Mouse (Mus musculus) left cerebral cortex, adult 11 months (tissue): ENCODE measurements around the gene Card10.
A peak's percentile ranks its signal among the peaks of the same experiment; 100 is the strongest.

Experiments used
- DNase-seq: peaks from one replicate; pipeline ENCODE4 v3.0.0; 2022; ENCODE audit warnings: low spot score

The Card10 gene

DNA sequence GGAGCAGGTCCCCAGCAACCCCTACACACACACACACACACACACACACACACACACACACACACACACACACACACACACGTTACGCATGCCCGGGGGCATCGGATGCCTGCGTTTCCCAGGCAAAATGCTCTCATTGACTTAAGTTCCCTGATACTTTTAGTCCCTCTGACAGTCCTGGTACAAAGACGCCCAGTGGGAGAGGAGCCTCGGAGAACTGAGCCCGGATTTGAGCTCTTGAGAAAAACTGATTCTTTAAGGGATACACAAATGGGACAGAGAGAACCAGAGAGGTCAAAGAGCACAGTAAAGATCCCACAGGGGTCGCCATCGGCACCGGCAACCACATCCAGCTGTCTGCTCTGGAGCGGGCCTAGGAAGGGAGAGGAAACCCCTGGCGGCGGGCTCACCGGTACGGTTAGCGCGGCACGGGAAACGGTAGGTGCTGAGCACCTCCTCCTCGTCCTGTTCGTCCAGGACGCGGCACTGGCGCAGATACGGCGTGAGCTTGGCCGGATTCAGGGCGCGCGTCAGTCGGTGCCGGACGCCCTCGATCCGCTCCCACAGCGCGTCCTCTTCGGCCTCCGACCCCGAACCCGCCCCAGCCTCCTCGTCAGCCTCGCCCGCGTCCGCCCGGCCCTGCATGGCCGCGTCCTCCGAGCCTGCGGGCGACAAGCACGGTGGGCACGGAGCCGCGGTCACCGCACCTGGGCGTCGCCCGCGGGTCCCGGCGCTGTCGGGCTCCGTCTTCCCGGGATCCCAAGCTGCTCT is 686 bp downstream of the Card10 start:
- no peak for DNase-seq

DNA sequence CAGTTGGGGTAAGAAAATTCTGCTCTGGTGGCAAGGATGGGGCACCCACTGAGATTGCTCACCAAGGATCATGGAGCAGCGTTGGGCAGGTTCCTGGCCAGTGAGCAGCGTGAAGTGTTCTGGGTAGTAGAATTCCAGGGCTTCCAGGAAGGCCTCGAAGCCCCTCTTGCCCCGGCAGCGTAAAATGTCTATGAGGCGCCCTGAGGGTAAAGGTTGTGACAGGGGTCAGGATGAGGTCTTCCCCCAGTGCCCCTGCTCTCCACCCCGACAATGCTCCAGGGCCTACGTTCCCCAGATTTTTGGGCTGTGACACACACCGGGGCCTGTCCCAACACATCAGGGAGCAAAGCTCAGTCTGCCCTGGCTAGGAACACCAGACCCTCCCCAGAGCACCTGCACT is 1.3 kb downstream of the Card10 start:
- DNase-seq, result no peak

DNA sequence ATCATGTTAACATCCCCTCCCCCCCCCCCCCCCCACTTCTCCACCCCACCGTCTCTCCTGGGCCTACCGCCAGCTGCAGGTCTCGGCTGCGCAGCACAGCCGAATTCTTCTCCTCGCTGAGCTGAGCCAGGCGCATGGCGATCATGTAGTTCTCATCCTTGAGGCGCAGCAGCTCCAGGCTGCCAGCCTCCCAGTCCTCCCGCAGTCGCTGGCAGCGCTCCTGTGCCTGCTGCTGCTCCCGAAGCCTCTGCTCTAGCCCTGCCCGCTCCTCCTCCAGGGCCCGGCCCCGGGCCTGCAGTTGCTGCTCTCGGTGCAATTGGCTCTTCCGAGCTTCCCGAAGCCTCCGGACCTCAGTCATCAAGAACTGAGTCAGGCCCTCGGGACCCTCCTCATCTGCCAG is 3.8 kb downstream of the Card10 start:
- DNase-seq, result no peak

DNA sequence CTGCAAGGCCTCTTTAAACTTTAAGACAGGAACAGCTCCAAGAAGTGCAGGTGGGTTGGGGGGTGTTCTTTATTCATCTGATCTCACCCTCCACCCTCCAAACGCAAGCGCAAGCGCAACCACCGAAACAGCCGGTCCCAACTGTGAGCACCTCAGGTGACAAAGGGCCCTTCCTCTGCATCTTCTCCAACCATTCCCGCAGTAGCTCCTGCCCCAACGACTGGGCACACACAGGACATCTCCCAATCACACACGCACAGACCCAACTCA is 5.8 kb downstream of the Card10 start:
- DNase-seq, result no peak

DNA sequence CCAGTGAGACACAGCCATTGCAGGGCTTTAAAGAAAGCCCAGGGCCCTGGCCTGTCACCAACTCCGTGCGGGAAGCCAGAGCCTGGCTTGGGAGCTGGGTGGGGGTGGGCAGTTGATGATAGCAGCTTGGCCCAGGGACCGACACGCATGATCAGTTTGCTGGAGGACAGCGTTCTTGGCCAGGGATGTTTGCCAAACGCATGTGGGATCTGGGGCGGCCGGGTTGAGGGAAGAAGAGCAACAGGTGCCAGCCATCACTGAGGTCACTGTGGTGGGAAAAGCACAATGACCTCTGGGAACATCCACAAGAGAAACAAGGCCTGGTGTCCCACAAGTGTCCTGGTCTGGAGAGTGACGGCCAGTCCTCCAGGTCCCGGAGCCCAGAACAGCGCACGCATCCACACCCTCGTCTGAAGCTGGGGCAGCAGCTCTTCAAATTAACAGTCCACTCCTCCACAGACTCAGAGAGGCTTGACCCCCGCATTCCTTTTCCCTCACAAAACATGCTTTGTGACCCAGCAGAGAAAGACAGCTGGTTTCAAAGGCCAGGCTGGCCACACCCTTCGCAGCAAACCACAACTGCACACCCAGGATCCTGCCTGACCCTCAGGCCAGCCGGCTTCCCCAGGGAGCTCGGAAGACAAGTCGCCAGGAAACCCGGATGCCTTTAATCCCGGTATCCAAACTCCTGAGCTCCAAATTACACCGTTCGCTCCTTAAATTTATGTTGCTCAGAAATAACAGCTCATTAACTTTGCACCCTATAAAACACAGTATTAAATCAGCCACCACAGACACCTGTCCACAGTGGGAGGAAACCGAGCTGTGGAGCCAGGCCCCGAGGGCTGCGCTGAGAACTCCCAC is 6.4 kb downstream of the Card10 start:
- DNase-seq, result no peak

DNA sequence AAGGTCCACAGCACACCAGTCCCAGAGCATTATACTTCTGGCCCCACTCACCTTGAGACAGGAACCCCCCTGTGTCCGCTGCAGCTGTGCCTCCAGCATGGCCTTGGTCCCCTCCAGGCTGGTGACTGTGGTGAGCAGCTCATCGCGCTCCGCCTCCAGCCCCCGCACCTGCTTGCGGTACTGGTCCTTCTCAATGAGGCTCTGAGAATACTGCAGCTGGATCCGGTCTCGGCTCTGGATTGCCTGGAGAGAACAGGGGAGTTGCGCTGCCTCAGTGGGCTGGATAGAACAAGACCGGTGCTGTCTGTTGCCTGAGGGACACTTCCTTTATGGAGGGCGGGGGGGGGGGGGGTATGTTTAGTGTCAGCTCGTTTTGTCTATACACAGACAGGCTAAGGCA is 11.9 kb downstream of the Card10 start:
- no peak for DNase-seq

DNA sequence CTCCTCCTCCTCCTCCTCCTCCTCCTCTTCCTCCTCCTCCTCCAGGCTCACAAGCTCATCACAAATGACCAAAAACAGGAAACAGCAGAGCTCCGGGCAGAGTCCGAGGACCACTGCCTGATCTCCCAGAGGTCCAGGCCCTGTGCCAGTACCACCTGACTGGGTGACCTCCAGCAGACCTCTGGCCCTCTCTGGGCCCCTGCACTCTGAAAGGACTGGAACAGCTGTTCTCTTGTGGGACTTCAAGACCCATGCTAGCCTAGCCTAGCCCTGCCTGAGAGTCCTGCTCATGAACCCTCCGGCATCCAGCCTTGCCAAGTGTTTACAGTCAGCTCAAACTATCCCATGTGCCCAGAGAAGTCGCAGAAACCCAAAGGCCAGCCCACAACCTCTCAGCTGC is 12.4 kb downstream of the Card10 start:
- no peak for DNase-seq

DNA sequence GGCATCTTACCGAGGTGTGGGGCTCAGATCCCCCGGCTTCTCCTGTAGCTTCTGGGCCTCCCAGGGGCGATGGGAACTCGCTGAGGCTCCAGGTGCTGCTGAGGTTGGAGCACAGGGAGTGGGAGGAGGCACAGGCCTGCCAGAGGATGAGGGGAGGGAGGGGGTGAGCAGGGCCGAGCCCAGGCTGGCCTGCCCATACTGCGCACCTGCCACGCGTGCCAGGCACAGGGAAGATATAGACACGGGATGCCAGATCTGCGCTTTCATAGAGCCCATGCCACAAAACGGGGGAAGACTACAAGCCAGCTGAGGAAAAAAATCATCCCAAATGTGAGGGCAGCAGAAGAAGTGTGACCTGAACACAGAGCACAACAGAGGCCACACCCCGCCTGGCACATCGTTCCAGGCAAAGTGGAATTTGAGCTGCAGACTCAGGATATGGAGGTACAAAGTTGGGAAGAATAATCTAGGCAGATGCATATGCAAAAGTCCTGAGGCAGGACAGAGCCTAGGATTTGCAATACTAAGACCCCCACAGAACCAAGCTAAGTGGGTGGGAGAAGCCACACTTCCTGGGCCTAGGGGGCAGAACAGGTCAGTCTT is 13.0 kb downstream of the Card10 start:
- DNase-seq, result no peak

DNA sequence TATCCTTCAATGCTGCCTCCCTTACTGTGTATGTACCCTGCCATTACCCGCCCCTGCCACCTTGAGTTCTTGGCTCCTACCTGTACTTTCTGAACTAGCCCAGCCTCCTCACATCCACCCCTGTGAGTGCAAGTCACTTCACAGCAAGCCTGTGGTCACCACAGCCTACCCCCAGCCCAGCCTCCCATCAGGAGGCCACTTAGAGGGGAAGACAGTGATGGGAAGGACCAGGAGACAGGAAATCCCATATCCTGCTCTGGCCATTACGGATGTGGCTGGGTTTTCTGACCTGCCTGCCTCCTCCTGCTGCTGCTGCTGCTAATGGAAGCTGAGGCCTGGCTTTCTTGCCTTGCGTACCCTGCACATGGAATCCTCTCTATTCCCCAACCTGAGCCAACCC is 14.8 kb downstream of the Card10 start:
- DNase-seq, result no peak

DNA sequence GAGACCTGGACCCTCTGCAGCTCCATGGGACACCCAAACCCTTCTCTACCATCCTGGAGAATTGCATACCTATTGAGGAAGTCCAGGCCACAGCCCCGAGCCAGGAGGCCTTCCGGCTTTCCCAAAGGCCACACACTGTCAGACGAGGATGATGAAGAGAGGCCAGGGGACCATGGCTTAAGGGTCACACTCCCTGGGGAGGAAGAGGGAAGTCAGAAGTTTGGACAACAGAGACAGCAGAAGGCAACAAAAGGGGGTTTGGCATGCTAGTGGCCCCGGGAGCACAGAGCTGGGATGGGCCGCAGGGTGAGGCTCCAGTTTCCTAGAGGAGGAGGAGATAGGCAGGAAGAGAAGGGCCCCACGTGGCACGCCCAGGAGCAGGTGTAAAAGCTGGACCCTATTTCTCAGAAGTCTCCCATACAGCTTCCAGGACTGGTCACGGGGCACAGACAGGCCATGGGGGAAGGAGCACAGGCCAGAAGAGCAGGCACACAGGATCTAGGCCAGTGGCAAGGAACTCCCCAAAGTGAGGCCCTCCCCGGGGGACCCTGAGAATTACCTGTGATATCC is 15.5 kb downstream of the Card10 start:
- no peak for DNase-seq

DNA sequence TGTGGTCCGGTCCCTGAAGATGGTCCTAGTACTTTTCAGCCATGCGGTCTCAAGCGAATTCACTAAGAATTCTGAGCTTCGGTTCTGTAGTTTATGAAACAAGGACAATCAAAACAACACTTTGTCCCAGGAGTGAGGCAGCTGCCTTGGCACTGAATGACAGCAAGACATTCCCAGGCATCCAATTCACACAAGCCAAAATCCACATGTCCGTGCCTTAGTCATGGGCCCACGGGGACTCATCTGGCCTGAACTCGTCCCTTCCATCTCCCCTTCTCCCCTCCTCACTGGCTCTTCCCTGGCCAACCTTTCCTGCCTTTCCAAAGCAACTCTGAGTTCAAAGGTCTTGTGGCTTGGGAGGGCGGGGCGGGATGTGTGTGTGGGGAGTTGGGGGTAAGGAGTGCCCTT is 16.4 kb downstream of the Card10 start:
- no peak for DNase-seq

DNA sequence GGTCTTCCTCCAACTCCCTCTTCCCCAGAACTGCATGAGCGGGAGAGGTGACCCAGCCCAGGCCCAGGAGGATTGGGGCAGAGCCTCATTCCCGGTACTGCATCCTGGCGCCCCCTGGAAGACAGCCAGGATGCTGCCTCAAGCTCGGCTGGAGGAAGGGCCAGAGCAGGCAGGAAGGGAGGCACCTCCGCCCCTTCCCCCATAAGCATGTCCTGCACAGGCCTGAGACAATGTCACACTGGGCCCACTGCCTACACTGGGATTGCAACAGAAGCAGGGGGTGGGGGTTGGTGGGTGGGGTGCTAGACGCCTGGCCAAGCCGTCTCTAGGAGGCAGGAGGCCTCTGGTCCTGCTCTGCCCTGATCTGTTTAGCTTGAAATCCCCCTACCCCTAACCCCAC is 16.9 kb downstream of the Card10 start:
- no peak for DNase-seq

DNA sequence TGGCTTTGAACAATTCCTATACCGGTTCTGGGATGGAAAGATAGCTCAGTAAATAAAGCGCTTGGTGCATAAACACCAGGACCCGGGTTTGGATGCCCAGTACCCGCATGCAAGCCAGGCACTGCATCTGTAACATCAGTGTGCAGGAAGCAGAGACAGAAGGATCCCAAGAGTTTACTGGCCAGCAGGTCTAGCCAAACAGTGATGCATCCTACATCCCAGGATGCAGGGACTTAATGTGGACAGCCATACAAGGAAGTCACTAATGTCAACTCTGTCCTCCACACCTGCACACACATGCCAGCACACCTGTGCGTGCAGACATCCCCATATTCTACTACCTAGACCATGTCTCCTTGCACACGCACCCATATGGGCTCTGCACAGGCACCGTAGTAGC is 17.6 kb downstream of the Card10 start:
- DNase-seq, result no peak

DNA sequence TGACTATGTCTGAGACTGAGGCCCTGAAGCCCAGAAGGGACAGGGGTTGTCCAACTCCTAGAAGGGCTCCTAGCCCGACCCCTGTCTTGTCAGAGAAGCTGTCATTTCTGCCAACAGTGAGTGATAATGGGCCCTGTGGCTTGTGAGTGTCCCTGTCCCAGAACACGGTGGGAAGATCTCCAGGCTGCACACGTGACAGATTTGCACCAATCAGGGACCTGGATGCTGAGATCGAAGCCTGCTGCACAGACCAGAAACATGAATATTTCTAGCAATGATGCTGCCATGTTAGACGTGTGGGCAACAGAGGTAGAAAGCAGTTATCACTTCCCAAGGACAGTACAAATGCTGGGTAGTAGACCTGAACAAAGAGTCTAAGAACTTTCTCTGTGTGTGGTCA is 18.3 kb downstream of the Card10 start:
- no peak for DNase-seq

DNA sequence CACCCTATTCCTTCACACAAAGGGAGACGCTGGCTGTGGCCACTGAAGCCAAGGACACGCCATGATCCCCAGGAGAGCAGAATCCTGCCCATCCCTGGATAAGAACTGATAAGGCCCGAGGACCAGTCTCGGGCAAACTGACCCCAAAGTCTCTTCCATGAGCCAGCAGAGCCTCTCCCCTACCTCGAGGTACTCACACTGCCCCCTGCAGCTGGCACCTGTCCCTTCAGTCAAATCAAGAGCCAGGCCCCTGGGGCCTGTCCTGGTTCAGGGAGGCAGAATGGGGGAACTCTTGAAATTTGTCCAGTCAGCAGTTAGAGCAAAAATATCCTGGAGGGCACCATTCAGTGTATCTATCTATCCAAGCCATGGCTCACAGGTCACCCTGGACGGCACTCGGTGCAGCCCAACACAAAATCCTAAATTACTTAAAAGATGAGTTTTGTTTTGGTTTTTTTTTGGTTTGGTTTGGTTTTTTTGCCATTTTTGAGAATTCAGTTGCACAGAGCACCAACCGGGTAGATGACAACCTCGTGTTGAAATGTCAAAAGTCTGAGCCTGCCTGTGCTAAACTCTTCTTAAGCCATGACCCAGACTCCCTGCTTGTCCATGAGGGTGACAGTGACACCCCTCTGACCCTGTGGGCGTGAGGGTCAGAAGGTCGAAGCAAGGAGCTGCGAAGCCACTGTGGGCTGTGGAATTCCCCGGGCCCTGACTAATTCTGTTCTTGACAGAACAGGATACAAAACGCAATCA is 20.3 kb downstream of the Card10 start:
- DNase-seq, result no peak

DNA sequence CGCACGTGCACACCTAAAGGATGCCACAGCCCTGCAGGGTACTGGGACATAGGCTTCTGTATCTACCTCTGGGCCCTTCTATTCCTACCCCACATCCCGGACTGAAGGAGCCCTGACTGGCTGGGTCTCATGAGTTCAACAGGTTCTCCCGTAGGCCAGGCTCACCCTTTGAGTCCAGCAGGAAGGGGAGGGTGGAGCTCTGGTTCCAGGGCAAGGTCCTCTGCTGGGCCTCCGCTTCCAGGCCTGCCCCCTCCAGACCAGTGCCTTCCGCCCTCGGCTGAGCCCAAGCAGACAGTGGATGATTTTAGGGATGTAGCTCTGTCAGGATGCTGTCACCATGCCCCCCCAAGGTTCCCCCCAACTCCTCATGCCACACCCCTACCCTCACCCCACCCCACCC is 21.9 kb downstream of the Card10 start:
- no peak for DNase-seq

DNA sequence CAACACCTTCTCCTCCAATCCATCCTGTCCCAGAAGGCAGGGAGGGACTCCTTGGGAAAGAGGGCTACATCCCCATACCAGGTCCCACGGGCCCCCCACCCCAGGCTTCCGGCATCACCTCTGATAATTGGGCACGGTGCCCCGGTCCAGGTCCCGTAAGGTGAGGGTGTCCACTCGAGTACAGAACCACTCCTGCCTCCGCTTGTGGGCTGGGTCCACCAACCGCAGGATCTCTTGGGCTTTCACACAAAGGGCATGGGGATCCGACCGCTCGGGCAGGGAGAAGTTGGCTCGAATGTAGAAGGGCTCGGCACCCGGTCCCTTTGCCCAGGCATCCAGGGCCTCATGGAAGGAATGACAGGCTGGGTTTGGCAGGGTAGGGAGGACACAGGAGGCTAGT is 22.5 kb downstream of the Card10 start:
- no peak for DNase-seq

DNA sequence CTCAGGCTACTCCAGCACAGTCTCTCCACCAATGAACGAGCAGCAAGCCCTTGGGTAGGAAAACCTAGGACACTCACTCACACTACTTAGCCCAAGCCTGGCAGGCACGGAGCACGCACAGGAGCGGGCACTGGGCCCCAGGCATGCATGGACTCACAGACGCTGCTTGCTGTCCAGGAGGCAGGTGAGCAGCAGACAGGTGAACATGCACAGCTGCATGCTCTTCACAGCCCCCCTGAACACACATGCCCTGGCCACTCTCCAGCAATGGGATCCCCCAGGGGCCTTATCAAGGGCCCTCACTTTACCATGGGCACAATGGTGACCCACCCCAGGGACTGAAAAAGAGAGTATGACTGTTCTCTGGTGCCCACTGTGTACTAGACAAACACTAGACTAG is 23.2 kb downstream of the Card10 start:
- no peak for DNase-seq

DNA sequence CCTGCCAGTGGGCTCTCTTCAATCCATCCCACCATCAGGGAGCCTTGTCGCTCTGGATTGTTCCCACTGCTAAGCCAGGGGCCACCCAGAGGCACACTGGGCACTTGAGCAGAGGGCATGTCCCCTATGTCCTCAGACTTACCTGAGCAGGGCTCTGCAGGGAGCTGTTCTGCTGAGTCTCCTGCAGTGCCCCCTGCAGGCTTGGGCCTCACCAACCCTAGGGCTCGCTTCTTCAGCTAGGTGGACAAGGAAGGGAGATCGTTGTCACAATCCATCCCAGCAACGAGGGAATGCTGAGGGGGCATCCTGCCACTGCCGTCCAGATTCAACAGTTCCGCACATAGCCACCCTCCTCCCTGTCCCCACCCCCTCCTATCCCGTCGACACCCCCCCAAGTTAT is 23.6 kb downstream of the Card10 start:
- DNase-seq, result no peak

DNA sequence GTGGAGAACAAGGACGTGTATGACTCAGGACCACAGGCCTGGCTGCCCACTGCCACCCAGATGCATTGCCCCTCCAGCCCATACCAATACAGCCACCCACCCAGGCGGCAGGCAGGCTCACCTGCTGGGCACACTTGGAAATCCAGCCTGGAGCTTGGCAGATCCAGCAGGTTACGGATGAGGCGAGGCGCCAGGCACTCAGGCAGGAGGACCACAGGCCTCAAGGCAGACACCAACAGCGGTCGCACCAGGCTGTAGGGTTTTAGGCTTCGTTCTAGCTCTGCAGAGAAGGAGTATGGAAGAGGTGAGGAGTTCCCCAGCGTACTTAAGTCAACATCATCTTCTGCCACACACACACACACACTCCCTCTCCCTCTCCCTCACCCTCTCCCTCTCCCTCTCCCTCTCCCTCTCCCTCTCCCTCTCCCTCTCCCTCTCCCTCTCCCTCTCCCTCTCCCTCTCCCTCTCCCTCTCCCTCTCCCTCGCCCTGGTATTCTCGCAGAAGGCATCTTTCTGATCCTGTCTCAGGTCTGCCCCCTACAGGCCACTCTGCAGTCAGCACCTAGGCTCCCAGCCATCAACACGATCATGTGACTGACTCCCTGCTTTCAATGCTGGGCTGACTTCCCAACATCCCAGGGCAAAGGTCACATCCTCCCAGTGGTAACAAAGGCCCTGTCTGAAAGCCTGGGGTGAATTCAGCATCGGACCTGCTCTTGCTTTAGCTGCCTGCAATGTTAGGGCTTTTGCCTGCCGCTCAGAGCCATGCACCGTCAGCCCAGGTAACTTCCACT is 24.6 kb downstream of the Card10 start:
- DNase-seq, result peak; percentile 91

DNA sequence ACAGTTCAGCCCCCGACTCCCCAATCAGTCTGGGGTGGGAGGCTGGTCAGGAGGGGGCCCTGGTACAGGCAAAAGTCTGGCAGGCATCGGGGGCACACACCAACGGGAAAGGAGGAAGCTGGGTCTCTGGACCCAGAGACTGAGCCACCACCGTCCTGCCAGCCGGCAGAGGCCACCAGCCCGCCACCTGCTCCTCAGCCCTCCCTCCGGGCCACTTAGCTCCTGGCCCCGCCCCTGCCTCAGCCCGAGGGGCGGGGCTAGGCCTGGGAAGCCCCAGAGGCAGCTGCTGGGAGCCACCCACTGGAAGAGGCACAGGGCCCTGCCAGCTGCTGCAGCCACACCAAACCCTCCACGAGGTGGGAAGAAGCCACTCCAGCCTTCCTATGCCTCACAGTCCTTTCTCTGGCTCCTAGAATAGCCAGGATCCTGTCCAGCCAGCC is 29.5 kb downstream of the Card10 start, which contains the start of gene Mfng:
TSS of gene Mfng (minus strand) at position 186 of the 440 bp plus-strand sequence.
- DNase-seq, result peak; percentile 26
